Mouse (Mus musculus) lung, postnatal 0 days (tissue): ENCODE results near the gene Fndc3b.

Source experiments
- CTCF ChIP-seq: IDR thresholded peaks from 2 replicates; pipeline ENCODE4 v1.5.1; 2016; ENCODE audit warnings: antibody characterized with exemption, mild to moderate bottlenecking
- EP300 ChIP-seq: IDR thresholded peaks from 2 replicates; pipeline ENCODE4 v1.6.1; 2016; ENCODE audit warnings: antibody characterized with exemption, mild to moderate bottlenecking, control low read depth

- TF ChIP-seq CTCF (no peak), EP300 (no peak)
These were observed 26.0 kb downstream of the Fndc3b start for GRCm38 (mm10) chr3:27685134-27685533.
